Mouse (Mus musculus) liver, embryonic 14.5 days (tissue): Measurements from ENCODE around the gene Gna11.

ENCODE experiments used
- CTCF ChIP-seq: IDR thresholded peaks from 2 replicates; pipeline ENCODE4 v1.5.1; 2016; ENCODE audit warnings: antibody characterized with exemption, low read depth, control low read depth
- EP300 ChIP-seq: IDR thresholded peaks from 2 replicates; pipeline ENCODE4 v1.6.1; 2016; ENCODE audit warnings: antibody characterized with exemption, low read depth

DNA sequence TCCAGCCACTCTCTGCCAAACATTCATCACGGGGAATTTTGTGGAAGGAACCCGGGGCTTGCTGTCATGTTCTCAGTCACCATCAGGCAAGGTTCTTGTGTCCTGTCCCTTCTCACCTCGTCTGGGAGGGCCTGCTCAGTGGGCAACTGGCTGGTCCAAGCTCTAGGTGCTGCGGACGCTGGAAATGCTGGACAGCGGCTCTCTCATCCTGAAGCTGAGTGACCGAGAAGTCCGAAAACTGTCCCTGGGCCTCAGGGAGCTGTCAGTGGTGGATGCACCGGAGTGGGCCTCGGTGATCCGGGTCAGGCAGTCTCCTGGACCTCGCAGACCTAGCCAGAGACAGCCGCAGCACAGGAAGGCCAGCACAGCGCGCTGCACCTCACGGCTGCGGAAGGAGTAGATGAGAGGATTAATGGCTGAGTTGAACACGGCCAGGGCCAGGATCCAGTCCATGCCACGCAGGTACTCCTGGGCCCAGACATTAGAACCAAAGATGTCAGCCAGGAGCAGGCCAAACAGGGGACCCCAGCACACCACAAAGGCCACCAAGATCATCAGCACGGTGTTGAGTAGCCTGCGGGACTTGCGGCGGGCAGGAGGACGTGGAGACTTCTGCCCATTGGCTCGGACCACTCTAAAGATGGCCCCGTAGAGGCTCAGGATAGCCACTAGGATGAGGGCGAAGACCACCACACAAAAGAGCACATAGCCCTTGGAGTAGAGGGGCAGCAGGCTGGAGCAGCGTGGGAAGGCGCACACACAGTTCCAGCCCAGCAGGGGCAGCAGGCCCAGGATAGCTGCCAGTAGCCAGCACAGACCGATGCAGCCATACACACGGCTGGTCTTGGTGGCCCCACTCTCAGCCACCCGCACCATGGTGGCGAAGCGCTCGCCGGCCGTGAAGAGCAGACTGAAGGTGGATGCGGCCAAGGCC is 46.4 kb downstream of the Gna11 start:
- TF ChIP-seq EP300 = no peak
- peak; percentile 57 for TF ChIP-seq CTCF
